1 mouse cellular context compared by ENCODE assay signal in the genomic region with DNA sequence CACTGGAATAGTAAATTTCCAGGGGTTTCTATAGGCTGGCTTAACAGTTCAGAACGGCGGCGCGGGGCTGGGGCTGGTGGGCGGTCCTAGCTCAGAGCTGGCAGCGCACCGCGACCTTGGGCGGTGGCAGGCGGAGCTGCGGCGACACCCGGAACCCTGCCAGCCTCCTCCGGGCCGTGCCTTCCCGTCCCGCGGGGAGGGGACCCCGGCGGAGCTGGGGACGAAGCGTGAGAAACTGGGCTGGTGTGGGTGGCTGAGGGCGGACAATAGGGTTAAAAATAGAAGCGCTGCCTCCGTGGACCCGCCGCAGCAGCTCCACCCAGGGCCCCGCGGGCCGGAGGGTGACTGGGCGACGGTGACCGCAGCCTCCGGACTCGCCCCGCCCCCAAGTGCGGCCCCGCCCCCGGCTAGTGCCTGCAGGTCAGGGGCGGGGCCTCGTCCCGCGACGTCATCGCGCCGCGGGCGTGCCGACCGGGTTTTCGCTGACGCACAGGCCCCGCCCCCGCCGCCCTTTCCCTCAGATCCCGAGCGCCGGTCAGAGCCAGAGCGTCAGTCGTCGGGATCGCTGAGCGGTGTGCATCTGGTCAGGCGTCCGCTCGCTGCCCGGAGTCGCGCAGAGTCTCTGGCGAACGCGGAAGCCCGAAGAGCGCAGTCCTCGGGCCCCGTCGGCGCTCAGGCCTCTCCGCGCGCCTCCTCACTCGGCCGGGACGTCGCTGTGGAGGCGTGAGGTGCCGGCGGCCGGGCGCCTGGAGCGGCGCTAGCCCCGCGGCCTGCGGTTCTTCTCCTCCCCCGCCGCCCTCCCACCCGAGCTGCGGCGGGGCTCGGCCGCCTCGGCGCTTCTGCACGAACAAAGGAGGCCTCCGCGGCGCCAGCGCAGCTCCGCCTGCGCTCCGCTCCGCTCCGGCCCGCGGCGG.
A peak's percentile ranks its signal among the peaks of the same experiment; 100 is the strongest.
TF ChIP-seq lines count a peak whose summit lies in the region.

A gene (plus strand): TSS at position 538 of the 914 bp plus-strand sequence.

TF ChIP-seq in MEL, 35 proteins besides CTCF, POLR2A, EP300 and RAD21 (continued from another document):
- TF ChIP-seq USF1 (IDR thresholded peaks at IDR 0.05; ENCODE audit: low read depth, low read length) (0 out of 2 replicates have a peak, but pooled peaks have one; percentile 15), BHLHE40 (IDR thresholded peaks at IDR 0.05; ENCODE audit: borderline replicate concordance, low read depth, low read length) (0 out of 2 replicates have a peak, but pooled peaks have one; percentile 6), SIN3A (IDR thresholded peaks at IDR 0.05; ENCODE audit: low read length) (peak; percentile 48; the same call in 1 of the 2 replicates), ELF1 (IDR thresholded peaks at IDR 0.05; ENCODE audit: low read depth, low read length) (peak; percentile 52), MAZ (IDR thresholded peaks at IDR 0.05; ENCODE audit: low read depth, low read length) (no peak; the same call in 1 of the 2 replicates), USF2 (IDR thresholded peaks at IDR 0.05; ENCODE audit: borderline replicate concordance in 1 of 2, insufficient read depth in 1 of 2, low read depth in 1 of 2, low read length in 2 of 2) (no peak), POLR2AphosphoS2 (IDR thresholded peaks at IDR 0.05; ENCODE audit: low read length) (peak; percentile 98)
